19 mouse cellular contexts compared by ENCODE assay signal in the genomic region with DNA sequence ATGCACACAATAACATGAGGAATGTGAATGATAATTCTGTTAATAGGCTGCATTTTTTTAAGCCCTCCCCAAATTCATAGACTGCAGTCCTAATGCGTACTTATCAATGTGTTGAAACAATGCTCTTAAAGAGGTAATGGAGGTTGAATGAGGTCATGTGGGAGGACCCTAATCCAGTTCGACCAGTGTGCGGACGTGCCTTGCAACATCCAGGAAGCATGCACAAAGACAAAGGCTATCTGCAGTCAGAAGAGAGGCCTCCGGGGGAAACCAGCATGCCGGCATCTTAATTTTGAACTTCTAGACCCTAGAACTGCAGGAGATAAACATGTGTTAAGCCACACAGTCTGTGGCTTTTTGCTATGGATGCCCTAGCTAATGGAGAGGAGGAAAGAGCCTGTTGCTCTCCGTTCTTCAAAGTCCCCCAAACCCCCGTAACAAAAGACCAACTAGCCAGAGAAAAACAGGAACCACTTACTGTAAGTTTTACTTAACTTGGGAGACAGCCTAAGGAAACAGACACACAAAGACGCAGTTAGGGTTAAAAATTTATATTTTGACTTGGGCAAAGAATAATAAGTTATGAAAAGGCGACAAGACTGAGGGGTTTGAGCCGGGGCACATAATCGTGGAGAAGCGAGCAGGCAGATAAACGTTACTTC. TPM values are rescaled to one million over a fixed set of nuclear protein-coding genes. Genes with fewer than 3 reads are reported as not detected.
DNase-seq lines count a peak whose midpoint lies in the region; ATAC-seq and TF ChIP-seq lines count a peak whose summit lies in the region.
"Had no signal": no experiment of that assay in that cellular context is flagged by ENCODE, and none has a peak within 500 bp of the region (broad histone marks: within the 10 kb centered on the region; RNA-seq: fewer than 3 reads in every experiment).

No protein-coding gene starts in this region.

- no peaks in the 10 kb centered on the region for H3K36me3 ChIP-seq in heart, embryonic 13.5 days
- no peaks in the 10 kb centered on the region for H3K36me3 ChIP-seq in heart, embryonic 12.5 days
- H3K36me3 ChIP-seq in intestine, postnatal 0 days (ENCODE audit: control insufficient read depth, insufficient read depth): no peaks in the 10 kb centered on the region
- no peaks in the 10 kb centered on the region for H3K36me3 ChIP-seq in forebrain, embryonic 12.5 days (replicated peaks)
- H3K36me3 ChIP-seq: heart, embryonic 10.5 days; hindbrain, embryonic 12.5 days; neural tube, embryonic 15.5 days had no signal

- no peaks in the 10 kb centered on the region for H3K9me3 ChIP-seq in heart, embryonic 13.5 days
- no peaks in the 10 kb centered on the region for H3K9me3 ChIP-seq in heart, embryonic 12.5 days (replicated peaks)
- no peaks in the 10 kb centered on the region for H3K9me3 ChIP-seq in intestine, postnatal 0 days (ENCODE audit: control insufficient read depth)
- no peaks in the 10 kb centered on the region for H3K9me3 ChIP-seq in forebrain, embryonic 12.5 days
- H3K9me3 ChIP-seq: heart, embryonic 10.5 days; hindbrain, embryonic 12.5 days; megakaryocyte, embryonic 14.5 days; neural tube, embryonic 15.5 days had no signal

- 0 out of 2 replicates have a peak overlapping the region, but pooled peaks have one; percentile 5 for H3K4me2 ChIP-seq in heart, embryonic 13.5 days
- H3K4me2 ChIP-seq in heart, embryonic 12.5 days: no peak overlapping the region
- H3K4me2 ChIP-seq in intestine, postnatal 0 days (replicated peaks; ENCODE audit: low read depth): no peak overlapping the region
- no peak overlapping the region for H3K4me2 ChIP-seq in forebrain, embryonic 12.5 days
- H3K4me2 ChIP-seq: hindbrain, embryonic 12.5 days; neural tube, embryonic 15.5 days had no signal

- 52% methylated on average over 14 of the region's 14 CpGs for WGBS in heart, embryonic 13.5 days
- WGBS in heart, embryonic 12.5 days: 52% methylated on average over 14 of the region's 14 CpGs
- WGBS in intestine, postnatal 0 days: 56% methylated on average over 14 of the region's 14 CpGs
- 67% methylated on average over 14 of the region's 14 CpGs for WGBS in forebrain, embryonic 12.5 days

- no peaks in the 10 kb centered on the region for H3K27me3 ChIP-seq in heart, embryonic 13.5 days (replicated peaks)
- H3K27me3 ChIP-seq in heart, embryonic 12.5 days (replicated peaks): no peaks in the 10 kb centered on the region
- no peaks in the 10 kb centered on the region for H3K27me3 ChIP-seq in intestine, postnatal 0 days (replicated peaks; ENCODE audit: control insufficient read depth, insufficient read depth, low read length)
- no peaks in the 10 kb centered on the region for H3K27me3 ChIP-seq in forebrain, embryonic 12.5 days
- H3K27me3 ChIP-seq: hindbrain, embryonic 12.5 days; megakaryocyte, embryonic 14.5 days; neural tube, embryonic 15.5 days had no signal

- no peak for TF ChIP-seq CTCF in bone marrow macrophage, adult 2 months (IDR thresholded peaks at IDR 0.05; ENCODE audit: low read depth, low read length)
- TF ChIP-seq CTCF in intestine, postnatal 0 days (IDR thresholded peaks at IDR 0.05; ENCODE audit: low read depth): no peak

- ATAC-seq in heart, embryonic 13.5 days (ENCODE audit: extremely low read depth, insufficient number of reproducible peaks, low FRiP score, low TSS enrichment): no peak
- ATAC-seq in heart, embryonic 12.5 days (ENCODE audit: insufficient number of reproducible peaks, low FRiP score): no peak
- ATAC-seq in intestine, postnatal 0 days: peak; percentile 66
- no peak for ATAC-seq in forebrain, embryonic 12.5 days (ENCODE audit: low FRiP score)

- peaks cover 7% of the 10 kb centered on the region for H3K4me1 ChIP-seq in heart, embryonic 13.5 days
- 0 out of 2 replicates have a peak, but pooled peaks cover 3% of the 10 kb centered on the region for H3K4me1 ChIP-seq in heart, embryonic 12.5 days (replicated peaks)
- H3K4me1 ChIP-seq in bone marrow macrophage, adult 2 months (ENCODE audit: control insufficient read depth, insufficient read depth, low read length): peaks cover 33% of the 10 kb centered on the region
- H3K4me1 ChIP-seq in intestine, postnatal 0 days (replicated peaks; ENCODE audit: control insufficient read depth, insufficient read depth, low read length): no peaks in the 10 kb centered on the region
- no peaks in the 10 kb centered on the region for H3K4me1 ChIP-seq in forebrain, embryonic 12.5 days
- H3K4me1 ChIP-seq: heart, embryonic 10.5 days; megakaryocyte, embryonic 14.5 days had no signal

- peak; percentile 57 for DNase-seq in lung, postnatal 36 days
- DNase-seq in ovary, postnatal 36 days (ENCODE audit: low spot score): no peak
- DNase-seq in kidney, adult 11 months: no peak
- DNase-seq: adrenal gland, postnatal 10 days; B cell, adult 2 months; cerebellum, adult 9-10 months; gastrocnemius, adult 2 months; kidney, adult 8-10 months; right cerebral cortex, postnatal 25 days; thymus, postnatal 25 days had no signal

- H3K9ac ChIP-seq in heart, embryonic 13.5 days: no peak overlapping the region
- no peak overlapping the region for H3K9ac ChIP-seq in heart, embryonic 12.5 days
- no peak overlapping the region for H3K9ac ChIP-seq in intestine, postnatal 0 days (ENCODE audit: low read depth, low read length)
- no peak overlapping the region for H3K9ac ChIP-seq in forebrain, embryonic 12.5 days
- H3K9ac ChIP-seq: hindbrain, embryonic 12.5 days; neural tube, embryonic 15.5 days had no signal

- no peak for TF ChIP-seq POLR2A in bone marrow macrophage, adult 2 months (IDR thresholded peaks at IDR 0.05; ENCODE audit: borderline replicate concordance, low read depth, low read length)

- no peak overlapping the region for H3K4me3 ChIP-seq in heart, embryonic 13.5 days
- no peak overlapping the region for H3K4me3 ChIP-seq in heart, embryonic 12.5 days
- peak overlapping the region; percentile 46 for H3K4me3 ChIP-seq in bone marrow macrophage, adult 2 months (ENCODE audit: insufficient read depth, low read length)
- no peak overlapping the region for H3K4me3 ChIP-seq in intestine, postnatal 0 days (ENCODE audit: low read depth, low read length)
- no peak overlapping the region for H3K4me3 ChIP-seq in forebrain, embryonic 12.5 days (replicated peaks)
- H3K4me3 ChIP-seq: gastrocnemius, adult 2 months; heart, embryonic 10.5 days; hindbrain, embryonic 12.5 days; megakaryocyte, embryonic 14.5 days; neural tube, embryonic 15.5 days had no signal

- H3K27ac ChIP-seq in heart, embryonic 13.5 days (replicated peaks): no peak overlapping the region
- H3K27ac ChIP-seq in heart, embryonic 12.5 days (ENCODE audit: poor library complexity, severe bottlenecking): no peak overlapping the region
- H3K27ac ChIP-seq in bone marrow macrophage, adult 2 months (ENCODE audit: insufficient read depth, low read depth, low read length): peak overlapping the region; percentile 84
- no peak overlapping the region for H3K27ac ChIP-seq in intestine, postnatal 0 days (ENCODE audit: low read depth, low read length)
- H3K27ac ChIP-seq in forebrain, embryonic 12.5 days: no peak overlapping the region
- H3K27ac ChIP-seq: gastrocnemius, adult 2 months; heart, embryonic 10.5 days; hindbrain, embryonic 12.5 days; neural tube, embryonic 15.5 days had no signal

RNA-seq across cellular contexts. Expression of a gene that starts 1.1 kb away (rescaled TPM):
- polyA plus RNA-seq in heart, embryonic 13.5 days (2015; fragmentation: Nextera tagmentation; extraction: Ambion mirVana): 16.6 and 17.6 TPM in 2 replicates
- 22.6 and 22.7 TPM in 2 replicates for polyA plus RNA-seq in heart, embryonic 12.5 days (2016; fragmentation: Nextera tagmentation; extraction: Ambion mirVana)
- 20.8 and 28.7 TPM in 2 replicates for polyA plus RNA-seq in bone marrow macrophage, adult 2 months (2012; ENCODE audit: insufficient read depth, insufficient read length, missing spikeins)
- polyA plus RNA-seq in intestine, postnatal 0 days (2015; fragmentation: Nextera tagmentation; extraction: Ambion mirVana): 3.6 and 3.7 TPM in 2 replicates
- 17.0 and 20.8 TPM in 2 replicates for polyA plus RNA-seq in forebrain, embryonic 12.5 days (2016; fragmentation: Nextera tagmentation; extraction: Ambion mirVana)
